Mouse (Mus musculus) gastrocnemius, postnatal 10 days (tissue): ENCODE results near the gene Olfr606. TPM values are rescaled to one million over a fixed set of nuclear protein-coding genes. Genes with fewer than 3 reads are reported as not detected.
"Not testable (repeated sequence)": the region's sequence is repeated elsewhere in the genome, so short reads cannot be mapped to it uniquely, and the experiment has no call there.

Experiments used
- DNase-seq: peaks from one replicate; pipeline ENCODE4 v3.0.0; 2021; ENCODE audit warnings: mixed read lengths
- long read RNA-seq, 2 experiments: library from polyadenylated mRNA; stranded (forward); transcript quantifications; one replicate each; pipeline ENCODE4 v2.0.0; 2021
- microRNA-seq, 2 experiments: library from miRNA; unstranded; fragments of <30 nt; microRNA quantifications; one replicate each; pipeline ENCODE4 v1.2.0; 2021
- total RNA-seq, 2 experiments: library from RNA; stranded (reverse); gene quantifications; 2 replicates each; pipeline ENCODE4 v1.2.3; 2021

Olfr606 gene
- total RNA-seq = not detected
- long read RNA-seq, experiment 1 = 0 reads
- long read RNA-seq, experiment 2 = 0 reads

DNA sequence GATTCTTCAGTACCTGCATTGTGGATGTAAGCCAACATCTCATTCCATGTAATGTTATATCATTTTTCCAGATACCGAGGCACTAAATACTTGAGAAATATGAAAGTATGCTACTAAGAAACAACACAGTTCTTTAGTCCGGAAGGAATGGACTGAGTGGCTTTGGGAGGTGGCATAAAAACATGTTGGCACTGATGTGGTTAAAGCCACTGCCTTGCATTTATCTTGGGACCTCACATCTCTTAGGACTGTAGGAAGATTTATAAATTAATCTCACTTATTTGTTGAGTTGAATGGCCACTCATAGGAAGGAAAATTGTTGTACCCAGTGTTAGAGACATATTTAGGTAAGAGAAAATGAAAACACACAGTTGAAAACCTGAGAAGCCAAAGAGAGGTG is at the start of gene Olfr606:
Olfr606 (plus strand) TSS at position 301 of the 400 bp plus-strand sequence.
- DNase-seq = no peak

DNA sequence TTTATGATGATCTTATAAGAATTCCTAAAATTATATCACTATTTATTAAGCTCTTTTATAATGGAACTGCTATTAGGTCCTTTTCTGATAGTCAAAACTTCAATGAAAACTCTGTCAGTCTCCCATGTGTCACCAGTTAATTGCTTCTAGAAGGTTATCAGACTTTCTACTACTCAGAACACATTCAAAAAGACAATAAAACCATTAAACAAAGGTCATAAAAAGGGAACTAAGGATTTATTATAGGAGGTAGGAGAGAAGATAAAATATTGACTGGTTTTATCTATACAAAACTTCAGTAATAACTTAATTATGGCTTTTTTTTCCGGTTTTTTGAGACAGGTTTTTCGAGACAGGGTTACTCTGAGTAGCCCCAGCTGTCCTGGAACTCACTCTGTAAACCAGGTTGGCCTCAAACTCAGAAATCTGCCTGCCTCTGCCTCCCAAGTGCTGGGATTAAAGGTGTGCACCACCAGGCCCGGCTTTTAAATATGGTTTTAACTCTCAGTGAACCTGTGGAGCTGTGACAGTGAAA is 42.3 kb upstream of the Olfr606 start:
- DNase-seq = not testable (repeated sequence)

DNA sequence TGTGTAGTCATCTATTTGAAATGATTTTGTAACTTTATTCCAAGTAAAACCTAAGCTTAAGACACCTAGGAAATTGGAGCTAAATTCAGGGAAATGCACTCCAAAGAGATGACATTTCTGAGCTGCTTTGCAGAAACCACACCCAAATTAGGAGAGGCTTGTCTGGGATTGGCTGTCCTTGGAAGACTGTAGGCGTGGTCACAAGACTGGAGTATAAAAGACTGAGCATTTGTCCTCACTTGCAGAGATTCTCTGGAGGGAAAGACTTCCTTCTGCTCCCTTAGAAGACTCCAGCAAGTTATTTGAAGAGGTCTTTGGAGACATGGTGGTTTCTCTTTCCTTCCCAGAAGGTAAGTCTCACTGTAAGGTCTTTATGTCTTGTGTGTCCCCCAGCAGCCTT is 34.1 kb upstream of the Olfr606 start, which contains the start of gene Usp17lc:
Usp17lc (plus strand) TSS at position 301 of the 400 bp plus-strand sequence.
- not testable (repeated sequence) for DNase-seq

- no peak for DNase-seq
Measured at GRCm38 (mm10) chr7:103445339-103445738, 3.5 kb upstream of the Olfr606 start, which contains the start of gene Olfr605. Gene Olfr605, minus strand, starts transcription at chr7:103445439.

GRCm38 (mm10) chr7:103460590-103460989 is 11.7 kb downstream of the Olfr606 start:
- DNase-seq = no peak

GRCm38 (mm10) chr7:103469577-103469976 is 20.7 kb downstream of the Olfr606 start, which contains the start of gene Olfr608:
Gene Olfr608, plus strand, starts transcription at chr7:103469877.
- no peak for DNase-seq

DNA sequence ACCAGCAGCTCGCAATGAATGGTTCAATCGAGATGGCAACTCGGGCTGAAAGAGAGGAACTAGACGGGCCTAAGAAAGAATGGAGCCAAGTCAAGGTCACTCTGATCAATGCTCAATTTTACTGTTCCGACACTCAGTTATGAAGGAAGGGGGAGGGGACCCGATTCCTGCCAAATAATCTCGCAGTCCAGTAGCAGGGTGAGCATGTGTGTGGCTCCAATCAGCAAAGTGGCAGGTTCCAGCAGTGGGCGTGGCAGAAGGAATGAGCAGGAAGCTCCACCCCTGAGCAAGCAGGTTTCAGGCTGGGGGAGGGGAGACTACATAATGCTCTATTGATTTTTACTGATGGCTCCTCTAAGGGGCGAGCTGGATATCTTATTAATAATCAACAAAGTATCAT is 28.3 kb downstream of the Olfr606 start:
- DNase-seq = not testable (repeated sequence)

DNA sequence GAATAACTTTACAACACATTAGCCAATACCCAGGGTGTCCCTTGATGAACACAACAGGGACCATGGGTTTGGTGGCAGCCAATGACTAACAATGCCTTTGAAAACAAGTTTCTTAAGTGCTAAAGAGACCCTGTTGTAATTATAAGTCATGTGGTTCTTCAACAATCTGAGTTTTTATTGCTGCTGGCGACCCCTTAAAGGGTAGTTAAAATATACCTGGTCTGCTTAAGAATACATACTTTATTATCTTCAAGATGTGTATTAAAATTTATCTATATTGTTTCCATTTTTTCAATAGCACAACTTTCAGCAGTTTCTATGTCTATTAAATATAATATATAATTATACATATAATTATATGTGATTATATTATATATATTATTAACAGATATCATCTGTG is 49.1 kb downstream of the Olfr606 start, which contains the start of gene Olfr609:
Olfr609 (minus strand) TSS at position 101 of the 400 bp plus-strand sequence.
- no peak for DNase-seq

Small RNA genes lying within 50 kb of the gene (microRNA-seq; reads per million reads assigned to microRNA genes)
- 0 reads per million in 2 experiments for gene Gm25774

Other genes with a start within 250 kb of the Olfr606 start
- gene Olfr593, start 237.2 kb upstream of the Olfr606 start, total RNA-seq = not detected
- gene Olfr594, start 232.1 kb upstream of the Olfr606 start, total RNA-seq = not detected
- gene Usp17ld, start 196.5 kb upstream of the Olfr606 start, total RNA-seq = not detected
- gene Olfr596, start 143.4 kb upstream of the Olfr606 start, total RNA-seq = not detected
- gene Olfr597, start 132.7 kb upstream of the Olfr606 start, total RNA-seq = not detected
- gene Olfr598, start 125.5 kb upstream of the Olfr606 start, total RNA-seq = not detected
- gene Olfr599, start 113.1 kb upstream of the Olfr606 start, total RNA-seq = not detected
- gene Olfr600, start 99.4 kb upstream of the Olfr606 start, total RNA-seq = not detected
- gene Olfr601, start 86.4 kb upstream of the Olfr606 start, total RNA-seq = not detected
- not detected for gene Olfr603, start 62.9 kb upstream of the Olfr606 start, total RNA-seq
- not detected for gene Usp17lc, start 34.0 kb upstream of the Olfr606 start, total RNA-seq
- gene Olfr605, start 3.6 kb upstream of the Olfr606 start, total RNA-seq = not detected
- gene Olfr607, start 15.1 kb downstream of the Olfr606 start, total RNA-seq = not detected
- not detected for gene Olfr608, start 20.8 kb downstream of the Olfr606 start, total RNA-seq
- gene Olfr609, start 49.0 kb downstream of the Olfr606 start, total RNA-seq = not detected
- gene Olfr610, start 63.1 kb downstream of the Olfr606 start, total RNA-seq = not detected
- gene Olfr611, start 71.8 kb downstream of the Olfr606 start, total RNA-seq = not detected
- not detected for gene Olfr612, start 93.7 kb downstream of the Olfr606 start, total RNA-seq
- gene Olfr613, start 99.0 kb downstream of the Olfr606 start, total RNA-seq = not detected
- not detected for gene Olfr615, start 107.0 kb downstream of the Olfr606 start, total RNA-seq
- not detected for gene Olfr616, start 120.1 kb downstream of the Olfr606 start, total RNA-seq
- gene Olfr617, start 124.0 kb downstream of the Olfr606 start, total RNA-seq = not detected
- not detected for gene Olfr618, start 141.1 kb downstream of the Olfr606 start, total RNA-seq
- not detected for gene Olfr619, start 151.5 kb downstream of the Olfr606 start, total RNA-seq
- gene Olfr620, start 163.5 kb downstream of the Olfr606 start, total RNA-seq = not detected
- gene Olfr622, start 193.7 kb downstream of the Olfr606 start, total RNA-seq = not detected
- gene Olfr623, start 214.7 kb downstream of the Olfr606 start, total RNA-seq = not detected
- not detected for gene Olfr624, start 222.1 kb downstream of the Olfr606 start, total RNA-seq
- not detected for gene Olfr625-ps1, start 233.7 kb downstream of the Olfr606 start, total RNA-seq